Comparison of ENCODE assay signal across 8 mouse cellular contexts in genomic region chr11:90686287-90687025, GRCm38 (mm10). TPM values are rescaled to one million over a fixed set of nuclear protein-coding genes. Genes with fewer than 3 reads are reported as not detected.
A peak's percentile ranks its signal among the peaks of the same experiment; 100 is the strongest.
DNase-seq lines count a peak whose midpoint lies in the region; ATAC-seq and TF ChIP-seq lines count a peak whose summit lies in the region.

No protein-coding gene starts in this region.

- no peaks in the 10 kb centered on the region for H3K27me3 ChIP-seq in heart, embryonic 12.5 days (replicated peaks)
- H3K27me3 ChIP-seq in embryonic facial prominence, embryonic 15.5 days: no peaks in the 10 kb centered on the region
- no peaks in the 10 kb centered on the region for H3K27me3 ChIP-seq in intestine, postnatal 0 days (replicated peaks; ENCODE audit: control insufficient read depth, insufficient read depth, low read length)

- peak overlapping the region; percentile 77 for H3K4me3 ChIP-seq in heart, embryonic 12.5 days
- peak overlapping the region; percentile 71 for H3K4me3 ChIP-seq in embryonic facial prominence, embryonic 15.5 days (replicated peaks)
- peak overlapping the region; percentile 86 for H3K4me3 ChIP-seq in intestine, postnatal 0 days (ENCODE audit: low read depth, low read length)

- H3K36me3 ChIP-seq in heart, embryonic 12.5 days: peaks cover 19% of the 10 kb centered on the region
- H3K36me3 ChIP-seq in embryonic facial prominence, embryonic 15.5 days: peaks cover 9% of the 10 kb centered on the region; the same call in 1 of the 2 replicates
- H3K36me3 ChIP-seq in intestine, postnatal 0 days (ENCODE audit: control insufficient read depth, insufficient read depth): peaks cover 10% of the 10 kb centered on the region; the same call in 1 of the 2 replicates

- H3K9me3 ChIP-seq in heart, embryonic 12.5 days (replicated peaks): no peaks in the 10 kb centered on the region
- H3K9me3 ChIP-seq in embryonic facial prominence, embryonic 15.5 days (replicated peaks): no peaks in the 10 kb centered on the region
- no peaks in the 10 kb centered on the region for H3K9me3 ChIP-seq in intestine, postnatal 0 days (ENCODE audit: control insufficient read depth)

- peak overlapping the region; percentile 82 for H3K4me2 ChIP-seq in heart, embryonic 12.5 days
- H3K4me2 ChIP-seq in embryonic facial prominence, embryonic 15.5 days (replicated peaks): peak overlapping the region; percentile 91
- H3K4me2 ChIP-seq in intestine, postnatal 0 days (replicated peaks; ENCODE audit: low read depth): peak overlapping the region; percentile 89

- peak overlapping the region; percentile 74 for H3K9ac ChIP-seq in heart, embryonic 12.5 days
- no peak overlapping the region for H3K9ac ChIP-seq in embryonic facial prominence, embryonic 15.5 days
- H3K9ac ChIP-seq in intestine, postnatal 0 days (ENCODE audit: low read depth, low read length): 0 out of 2 replicates have a peak overlapping the region, but pooled peaks have one; percentile 68

- peaks cover 22% of the 10 kb centered on the region for H3K4me1 ChIP-seq in heart, embryonic 12.5 days (replicated peaks)
- H3K4me1 ChIP-seq in embryonic facial prominence, embryonic 15.5 days: peaks cover 18% of the 10 kb centered on the region
- 0 out of 2 replicates have a peak, but pooled peaks cover 3% of the 10 kb centered on the region for H3K4me1 ChIP-seq in intestine, postnatal 0 days (replicated peaks; ENCODE audit: control insufficient read depth, insufficient read depth, low read length)

- no peak for DNase-seq in heart, adult 9 months (ENCODE audit: low spot score in 2 of 2)
- no peak for DNase-seq in frontal cortex, postnatal 36 days (ENCODE audit: low spot score in 2 of 2)
- DNase-seq in frontal cortex, adult 2 months (ENCODE audit: extremely low spot score in 1 of 2, low spot score in 1 of 2): no peak

- peak; percentile 63; the same call in 1 of the 2 replicates for ATAC-seq in heart, embryonic 12.5 days (ENCODE audit: insufficient number of reproducible peaks, low FRiP score)
- ATAC-seq in embryonic facial prominence, embryonic 15.5 days (ENCODE audit: insufficient number of reproducible peaks, low FRiP score, low TSS enrichment, low read depth): no peak
- peak; percentile 73 for ATAC-seq in intestine, postnatal 0 days
- peak; percentile 66 for ATAC-seq in megakaryocyte progenitor cell, adult 5-6 weeks (replicated peaks; ENCODE audit: poor library complexity)
- no peak for ATAC-seq in CD4-positive, CD25-positive, alpha-beta regulatory T cell, adult 4 months

- TF ChIP-seq CTCF in intestine, postnatal 0 days (IDR thresholded peaks at IDR 0.05; ENCODE audit: low read depth): no peak

- WGBS in heart, embryonic 12.5 days: 69% methylated on average over 13 of the region's 13 CpGs
- 62% methylated on average over 13 of the region's 13 CpGs for WGBS in embryonic facial prominence, embryonic 15.5 days
- whole genome bisulfite sequencing in intestine, postnatal 0 days: 48% methylated on average over 13 of the region's 13 CpGs

- H3K27ac ChIP-seq in heart, embryonic 12.5 days (ENCODE audit: poor library complexity, severe bottlenecking): no peak overlapping the region
- H3K27ac ChIP-seq in embryonic facial prominence, embryonic 15.5 days (replicated peaks): peak overlapping the region; percentile 76; the same call in 1 of the 2 replicates
- H3K27ac ChIP-seq in intestine, postnatal 0 days (ENCODE audit: low read depth, low read length): peak overlapping the region; percentile 68

RNA-seq across cellular contexts. Expression of gene Tom1l1, which starts 1.7 kb away (rescaled TPM):
- polyA plus RNA-seq in heart, embryonic 12.5 days (2016; fragmentation: Nextera tagmentation; extraction: Ambion mirVana): 43.6 and 43.8 TPM in 2 replicates
- 35.3 and 37.4 TPM in 2 replicates for polyA plus RNA-seq in embryonic facial prominence, embryonic 15.5 days (2015; fragmentation: Nextera tagmentation; extraction: Ambion mirVana)
- polyA plus RNA-seq in intestine, postnatal 0 days (2015; fragmentation: Nextera tagmentation; extraction: Ambion mirVana): 61.2 and 64.5 TPM in 2 replicates
- total RNA-seq in megakaryocyte progenitor cell, adult 5-6 weeks (2015): 7.9 and 10.2 TPM in 2 replicates
- total RNA-seq in megakaryocyte progenitor cell, adult 5-6 weeks (2017): 9.8 and 15.6 TPM in 2 replicates
- polyA plus RNA-seq in frontal cortex, adult 2 months (2012; rRNA removed): 21.1 and 21.5 TPM in 2 replicates
- 1 to 10 TPM; 1.7 to 2.1 TPM for polyA plus RNA-seq in CD4-positive, CD25-positive, alpha-beta regulatory T cell, adult 4 months (2017; shearing (Covaris generic))

RNA-seq across cellular contexts. Expression of gene Cox11, which starts 48.5 kb away (rescaled TPM):
- 42.8 and 43.4 TPM in 2 replicates for polyA plus RNA-seq in heart, embryonic 12.5 days (2016; fragmentation: Nextera tagmentation; extraction: Ambion mirVana)
- 39.8 and 42.3 TPM in 2 replicates for polyA plus RNA-seq in embryonic facial prominence, embryonic 15.5 days (2015; fragmentation: Nextera tagmentation; extraction: Ambion mirVana)
- 26.8 and 28.2 TPM in 2 replicates for polyA plus RNA-seq in intestine, postnatal 0 days (2015; fragmentation: Nextera tagmentation; extraction: Ambion mirVana)
- total RNA-seq in megakaryocyte progenitor cell, adult 5-6 weeks (2015): 29.9 and 35.5 TPM in 2 replicates
- total RNA-seq in megakaryocyte progenitor cell, adult 5-6 weeks (2017): 15.5 and 17.2 TPM in 2 replicates
- polyA plus RNA-seq in frontal cortex, adult 2 months (2012; rRNA removed): 23.5 and 26.1 TPM in 2 replicates
- polyA plus RNA-seq in CD4-positive, CD25-positive, alpha-beta regulatory T cell, adult 4 months (2017; shearing (Covaris generic)): 10 to 100 TPM; 23.5 to 30.2 TPM

RNA-seq across cellular contexts. Expression of gene Stxbp4, which starts 48.6 kb away (rescaled TPM):
- polyA plus RNA-seq in heart, embryonic 12.5 days (2016; fragmentation: Nextera tagmentation; extraction: Ambion mirVana): 15.1 and 16.5 TPM in 2 replicates
- 26.3 and 26.7 TPM in 2 replicates for polyA plus RNA-seq in embryonic facial prominence, embryonic 15.5 days (2015; fragmentation: Nextera tagmentation; extraction: Ambion mirVana)
- polyA plus RNA-seq in intestine, postnatal 0 days (2015; fragmentation: Nextera tagmentation; extraction: Ambion mirVana): 2.0 and 2.1 TPM in 2 replicates
- 5.0 and 7.4 TPM in 2 replicates for total RNA-seq in megakaryocyte progenitor cell, adult 5-6 weeks (2015)
- total RNA-seq in megakaryocyte progenitor cell, adult 5-6 weeks (2017): 2.7 and 4.4 TPM in 2 replicates
- 8.1 and 8.8 TPM in 2 replicates for polyA plus RNA-seq in frontal cortex, adult 2 months (2012; rRNA removed)
- polyA plus RNA-seq in CD4-positive, CD25-positive, alpha-beta regulatory T cell, adult 4 months (2017; shearing (Covaris generic)): 1 to 10 TPM; 4.5 to 5.3 TPM

Comparison
In these comparisons a context has a peak if more than half of its experiments do, and no peak if none do; other contexts are left out.
1. ATAC-seq: peak in heart, embryonic 12.5 days (single experiment), intestine, postnatal 0 days (single experiment) and megakaryocyte progenitor cell, adult 5-6 weeks (single experiment); none in embryonic facial prominence, embryonic 15.5 days (single experiment) and CD4-positive, CD25-positive, alpha-beta regulatory T cell, adult 4 months (single experiment).
2. Peak in every context shown above with its lines, with median percentiles within 50 percentile points of each other: H3K4me2 ChIP-seq and H3K4me3 ChIP-seq.